Mouse (Mus musculus) neutrophil, adult 83 days (primary cell): ENCODE measurements around the gene Omt2a. TPM values are rescaled to one million over a fixed set of nuclear protein-coding genes. Genes with fewer than 3 reads are reported as not detected.

Source experiments
- total RNA-seq, 2 experiments: library from RNA; stranded (reverse); gene quantifications; one replicate each; pipeline ENCODE4 v1.2.4; 2023

Gene Omt2a
- total RNA-seq = not detected

GRCm38 (mm10) chr9:78314696-78315095 is at the start of gene Omt2a:
Omt2a (minus strand) TSS chr9:78314796.

GRCm38 (mm10) chr9:78355611-78356010 is 41.0 kb upstream of the Omt2a start, which contains the start of gene Gsta2:
Gsta2 (minus strand) TSS chr9:78355788.

GRCm38 (mm10) chr9:78327289-78327688 is 12.7 kb upstream of the Omt2a start, which contains the start of gene Omt2b:
Omt2b (plus strand) TSS chr9:78327589.

GRCm38 (mm10) chr9:78289723-78290122 is 24.9 kb downstream of the Omt2a start, which contains the start of gene Gm10639:
Gm10639 (plus strand) TSS chr9:78289923.

Other genes starting within 250 kb of the Omt2a start
- 10 to 100 TPM; 35.6 to 37.8 TPM for gene Fbxo9, start 205.7 kb downstream of the Omt2a start, total RNA-seq
- 1 to 10 TPM; 3.3 to 3.6 TPM for gene Ick, start 205.6 kb downstream of the Omt2a start, total RNA-seq
- gene Gsta4, start 132.0 kb downstream of the Omt2a start, total RNA-seq = 1 to 10 TPM; 1.7 to 2.2 TPM
- gene Gsta1, start 84.1 kb downstream of the Omt2a start, total RNA-seq = not detected
- gene Gm3776, start 57.7 kb downstream of the Omt2a start, total RNA-seq = not detected
- not detected for gene Gm10639, start 24.9 kb downstream of the Omt2a start, total RNA-seq
- gene Omt2b, start 12.8 kb upstream of the Omt2a start, total RNA-seq = not detected
- not detected for gene Gsta2, start 41.0 kb upstream of the Omt2a start, total RNA-seq
- not detected for gene Dppa5a, start 53.4 kb upstream of the Omt2a start, total RNA-seq
- not detected for gene Ooep, start 63.9 kb upstream of the Omt2a start, total RNA-seq
- not detected for gene Ddx43, start 81.0 kb upstream of the Omt2a start, total RNA-seq
- 1 to 10 TPM; 7.9 to 9.1 TPM for gene Cgas, start 128.4 kb upstream of the Omt2a start, total RNA-seq
- gene Mto1, start 133.4 kb upstream of the Omt2a start, total RNA-seq = 10 to 100 TPM; 13.8 to 17.5 TPM
- gene Gm17324, start 134.0 kb upstream of the Omt2a start, total RNA-seq = not detected
- gene Eef1a1, start 174.4 kb upstream of the Omt2a start, total RNA-seq = 1,000 to 10,000 TPM; 3,507 to 3,694 TPM